Mouse (Mus musculus) small intestine, adult 2 months (tissue): ENCODE results near the gene Sytl3.
"Not testable (repeated sequence)": the region's sequence is repeated elsewhere in the genome, so short reads cannot be mapped to it uniquely, and the experiment has no call there.

Source experiments
- CTCF ChIP-seq: fragments of 200-500 bp; IDR thresholded peaks from 2 replicates; pipeline ENCODE4 v1.5.1; 2012; ENCODE audit warnings: low read depth, mild to moderate bottlenecking, control low read depth, inconsistent platforms, low read length, moderate library complexity, mixed read lengths; ENCODE audit not compliant: insufficient replicate concordance, insufficient read length; ENCODE audit errors: extremely low read depth
- POLR2A ChIP-seq: fragments of 200-500 bp; IDR thresholded peaks from 2 replicates; pipeline ENCODE4 v1.6.1; 2012; ENCODE audit warnings: low read depth, mild to moderate bottlenecking, control low read depth, inconsistent platforms, low read length, moderate library complexity

GRCm38 (mm10) chr17:6699502-6699901, 40.6 kb downstream of the Sytl3 start:
- not testable (repeated sequence) for TF ChIP-seq POLR2A, CTCF
